ENCODE assay signal across 16 mouse cellular contexts in the genomic region with DNA sequence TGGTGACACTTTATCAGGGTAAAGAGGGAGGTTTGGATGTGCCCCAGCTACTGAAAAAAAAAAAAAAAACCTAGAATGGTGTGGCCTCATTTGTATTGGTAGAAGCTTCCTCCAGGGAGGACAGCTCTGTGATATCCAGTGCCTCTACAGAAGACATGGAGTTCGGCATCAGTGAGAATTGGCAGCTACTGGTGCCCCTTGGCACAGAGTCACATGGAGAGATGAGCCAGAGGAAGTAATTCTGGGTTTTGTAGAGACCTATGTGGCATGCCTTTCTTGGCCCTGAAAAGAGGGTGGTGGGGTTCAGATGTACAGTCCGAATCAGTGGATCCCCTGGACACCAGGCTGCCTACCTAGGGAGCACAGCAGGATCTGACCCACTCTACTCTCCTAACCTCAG.
A peak's percentile ranks its signal among the peaks of the same experiment; 100 is the strongest.
DNase-seq lines count a peak whose midpoint lies in the region; ATAC-seq and TF ChIP-seq lines count a peak whose summit lies in the region.
"Had no signal": no experiment of that assay in that cellular context is flagged by ENCODE, and none has a peak within 500 bp of the region (broad histone marks: within the 10 kb centered on the region; RNA-seq: fewer than 3 reads in every experiment).

No protein-coding gene starts in this region.

- WGBS in midbrain, postnatal 0 days: 72% methylated on average over 2 of the region's 2 CpGs
- WGBS in midbrain, embryonic 14.5 days: 86% methylated on average over 2 of the region's 2 CpGs

- H3K4me2 ChIP-seq in midbrain, postnatal 0 days (ENCODE audit: low read depth, low read length, poor library complexity, severe bottlenecking): no peak overlapping the region
- H3K4me2 ChIP-seq in midbrain, embryonic 14.5 days (ENCODE audit: low read length): no peak overlapping the region
- H3K4me2 ChIP-seq: embryonic facial prominence, embryonic 12.5 days; forebrain, embryonic 13.5 days; forebrain, embryonic 15.5 days had no signal

- ATAC-seq in midbrain, postnatal 0 days (ENCODE audit: low FRiP score): no peak
- no peak for ATAC-seq in midbrain, embryonic 14.5 days (ENCODE audit: low FRiP score, low TSS enrichment)
- ATAC-seq: forebrain, embryonic 13.5 days; forebrain, embryonic 15.5 days; forebrain, postnatal 0 days had no signal

- no peak for TF ChIP-seq CTCF in midbrain, postnatal 0 days (IDR thresholded peaks at IDR 0.05)

- no peaks in the 10 kb centered on the region for H3K36me3 ChIP-seq in midbrain, postnatal 0 days (ENCODE audit: insufficient read depth, low read length)
- no peaks in the 10 kb centered on the region for H3K36me3 ChIP-seq in midbrain, embryonic 14.5 days (ENCODE audit: control insufficient read depth, insufficient read depth, low read length)
- H3K36me3 ChIP-seq: embryonic facial prominence, embryonic 10.5 days; embryonic facial prominence, embryonic 12.5 days; forebrain, embryonic 15.5 days had no signal

- no peaks in the 10 kb centered on the region for H3K4me1 ChIP-seq in midbrain, postnatal 0 days (ENCODE audit: insufficient read depth, low read length)
- H3K4me1 ChIP-seq in midbrain, embryonic 14.5 days (ENCODE audit: control insufficient read depth, insufficient read depth, low read length): peaks cover 5% of the 10 kb centered on the region; the same call in 1 of the 2 replicates
- H3K4me1 ChIP-seq: embryonic facial prominence, embryonic 10.5 days; embryonic facial prominence, embryonic 12.5 days had no signal

- no peaks in the 10 kb centered on the region for H3K27me3 ChIP-seq in midbrain, postnatal 0 days (ENCODE audit: insufficient read depth, low read length)
- H3K27me3 ChIP-seq in midbrain, embryonic 14.5 days (ENCODE audit: control insufficient read depth, insufficient read depth, low read length): no peaks in the 10 kb centered on the region
- H3K27me3 ChIP-seq: embryonic facial prominence, embryonic 12.5 days; forebrain, embryonic 13.5 days; forebrain, embryonic 15.5 days had no signal

- no peaks in the 10 kb centered on the region for H3K9me3 ChIP-seq in midbrain, postnatal 0 days (ENCODE audit: low read length)
- H3K9me3 ChIP-seq in midbrain, embryonic 14.5 days (ENCODE audit: control insufficient read depth, low read length): no peaks in the 10 kb centered on the region
- H3K9me3 ChIP-seq: embryonic facial prominence, embryonic 10.5 days; embryonic facial prominence, embryonic 12.5 days; forebrain, embryonic 13.5 days; forebrain, embryonic 15.5 days had no signal

- no peak overlapping the region for H3K27ac ChIP-seq in midbrain, postnatal 0 days (ENCODE audit: low read depth, low read length)
- H3K27ac ChIP-seq in midbrain, embryonic 14.5 days (replicated peaks; ENCODE audit: low read depth, low read length): no peak overlapping the region
- H3K27ac ChIP-seq: embryonic facial prominence, embryonic 10.5 days; embryonic facial prominence, embryonic 12.5 days; forebrain, embryonic 13.5 days; forebrain, embryonic 15.5 days had no signal

- peak; percentile 65 to 70 for DNase-seq in cerebellum, postnatal 10 days
- DNase-seq in cerebellum, adult 11-12 months: no peak
- peak; percentile 43 to 61 for DNase-seq in cerebellum, postnatal 25 days
- no peak for DNase-seq in cerebellum, adult 9-10 months
- DNase-seq in midbrain, postnatal 0 days (ENCODE audit: low spot score): peak; percentile 35
- no peak for DNase-seq in midbrain, embryonic 14.5 days
- peak; percentile 42 for DNase-seq in brain, adult 2 months (ENCODE audit: low read depth, low spot score)
- no peak for DNase-seq in adrenal gland, postnatal 25 days
- DNase-seq: adrenal gland, adult 8-10 months; adrenal gland, postnatal 14 days; cerebellum, adult 11 months; forebrain, postnatal 0 days had no signal

- no peak overlapping the region for H3K4me3 ChIP-seq in midbrain, postnatal 0 days (ENCODE audit: low read depth, low read length)
- H3K4me3 ChIP-seq in midbrain, embryonic 14.5 days (replicated peaks; ENCODE audit: low read depth, low read length): no peak overlapping the region
- H3K4me3 ChIP-seq: embryonic facial prominence, embryonic 10.5 days; embryonic facial prominence, embryonic 12.5 days; forebrain, embryonic 13.5 days; forebrain, embryonic 15.5 days had no signal

- no peak overlapping the region for H3K9ac ChIP-seq in midbrain, postnatal 0 days (replicated peaks; ENCODE audit: low read length, poor library complexity, severe bottlenecking)
- no peak overlapping the region for H3K9ac ChIP-seq in midbrain, embryonic 14.5 days (replicated peaks; ENCODE audit: low read length)
- H3K9ac ChIP-seq: embryonic facial prominence, embryonic 12.5 days; forebrain, embryonic 13.5 days; forebrain, embryonic 15.5 days; forebrain, postnatal 0 days had no signal

Comparison
In these comparisons a context has a peak if more than half of its experiments do, and no peak if none do; other contexts are left out.
1. DNase-seq: peak in cerebellum, postnatal 10 days (2 of 2), cerebellum, postnatal 25 days (2 of 2), midbrain, postnatal 0 days (single experiment) and brain, adult 2 months (single experiment); none in cerebellum, adult 11-12 months (single experiment), cerebellum, adult 9-10 months (single experiment), midbrain, embryonic 14.5 days (single experiment) and adrenal gland, postnatal 25 days (single experiment).